Comparison of ENCODE assay signal across 15 mouse cellular contexts in the genomic region with DNA sequence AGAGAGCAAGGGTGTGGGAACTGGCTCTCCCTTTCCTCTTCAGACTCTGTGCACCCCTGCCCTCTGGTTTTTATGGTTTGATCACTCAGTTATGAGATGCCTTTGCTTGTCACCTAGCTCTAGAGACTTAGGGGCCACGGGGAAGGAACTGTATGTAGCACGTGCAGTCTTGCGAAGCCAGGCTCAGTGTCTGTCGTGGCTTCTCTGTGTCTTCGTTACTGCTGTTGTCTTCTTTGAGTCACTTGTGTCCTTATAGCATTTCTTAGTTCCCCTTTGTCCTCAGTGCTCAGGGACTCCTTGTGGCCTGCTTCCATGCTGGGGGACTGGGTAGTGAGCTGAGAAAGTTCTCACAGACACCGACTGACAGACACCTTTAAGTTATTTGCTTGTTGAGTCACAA.
DNase-seq lines count a peak whose midpoint lies in the region; ATAC-seq and TF ChIP-seq lines count a peak whose summit lies in the region.
"Had no signal": no experiment of that assay in that cellular context is flagged by ENCODE, and none has a peak within 500 bp of the region (broad histone marks: within the 10 kb centered on the region; RNA-seq: fewer than 3 reads in every experiment).

No protein-coding gene starts in this region.

- peak; percentile 25 to 31 for DNase-seq in spleen, adult 18-20 months
- no peak for DNase-seq in spleen, postnatal 4 days (ENCODE audit: low spot score in 2 of 2)
- DNase-seq in frontal cortex, postnatal 25 days (ENCODE audit: low spot score in 2 of 2) = no peak
- no peak for DNase-seq in right cerebral cortex, postnatal 14 days
- DNase-seq in adrenal gland, postnatal 4 days (ENCODE audit: low spot score in 2 of 2) = no peak
- DNase-seq: heart, adult 2 months had no signal

- H3K27me3 ChIP-seq in stomach, embryonic 16.5 days (ENCODE audit: control insufficient read depth, insufficient read depth, low read length) = no peaks in the 10 kb centered on the region
- H3K27me3 ChIP-seq: forebrain, embryonic 15.5 days; hindbrain, embryonic 13.5 days; kidney, embryonic 15.5 days; limb, embryonic 12.5 days; neural tube, embryonic 13.5 days had no signal

- H3K9me3 ChIP-seq in stomach, embryonic 16.5 days (replicated peaks; ENCODE audit: control insufficient read depth, low read length) = no peaks in the 10 kb centered on the region
- H3K9me3 ChIP-seq: forebrain, embryonic 15.5 days; hindbrain, embryonic 13.5 days; kidney, embryonic 15.5 days; limb, embryonic 12.5 days; neural tube, embryonic 13.5 days had no signal

- H3K4me2 ChIP-seq in stomach, embryonic 16.5 days (ENCODE audit: low read depth, low read length) = no peak overlapping the region
- H3K4me2 ChIP-seq: forebrain, embryonic 15.5 days; hindbrain, embryonic 13.5 days; kidney, embryonic 15.5 days; limb, embryonic 12.5 days; lung, embryonic 14.5 days; neural tube, embryonic 13.5 days had no signal

- H3K4me1 ChIP-seq in bone marrow, adult 2 months (ENCODE audit: control insufficient read depth, insufficient read depth, low read length) = peaks cover 27% of the 10 kb centered on the region
- H3K4me1 ChIP-seq in stomach, embryonic 16.5 days (ENCODE audit: control insufficient read depth, insufficient read depth, low read length) = peaks cover 52% of the 10 kb centered on the region

- peak; percentile 55 for ATAC-seq in megakaryocyte, adult 5-6 weeks (ENCODE audit: poor library complexity, severe bottlenecking)
- no peak for ATAC-seq in stomach, embryonic 16.5 days (ENCODE audit: insufficient read depth, low FRiP score)
- ATAC-seq: forebrain, embryonic 15.5 days had no signal

- no peak overlapping the region for H3K4me3 ChIP-seq in bone marrow, adult 2 months (replicated peaks; ENCODE audit: control insufficient read depth, low read depth, low read length)
- H3K4me3 ChIP-seq in stomach, embryonic 16.5 days (replicated peaks; ENCODE audit: low read length) = no peak overlapping the region
- H3K4me3 ChIP-seq: forebrain, embryonic 15.5 days; heart, adult 2 months; hindbrain, embryonic 13.5 days; kidney, embryonic 15.5 days; limb, embryonic 12.5 days; neural tube, embryonic 13.5 days had no signal

- TF ChIP-seq POLR2A in bone marrow, adult 2 months (IDR thresholded peaks at IDR 0.05; ENCODE audit: borderline replicate concordance, control insufficient read depth, low read depth, low read length) = no peak

- 4% methylated on average over 6 of the region's 6 CpGs for WGBS in bone marrow, adult 2 months
- 56% methylated on average over 6 of the region's 6 CpGs for WGBS in stomach, embryonic 16.5 days

- peak overlapping the region; percentile 52; the same call in 1 of the 2 replicates for H3K27ac ChIP-seq in bone marrow, adult 2 months (ENCODE audit: control insufficient read depth, insufficient read depth, low read depth, low read length, poor library complexity)
- peak overlapping the region; percentile 36; the same call in 1 of the 2 replicates for H3K27ac ChIP-seq in stomach, embryonic 16.5 days (ENCODE audit: low read length)
- H3K27ac ChIP-seq: forebrain, embryonic 15.5 days; heart, adult 2 months; hindbrain, embryonic 13.5 days; limb, embryonic 12.5 days; neural tube, embryonic 13.5 days had no signal

- TF ChIP-seq CTCF in bone marrow, adult 2 months (IDR thresholded peaks at IDR 0.05; ENCODE audit: control insufficient read depth, insufficient read depth, low read length) = no peak

- H3K9ac ChIP-seq in stomach, embryonic 16.5 days (ENCODE audit: low read length) = no peak overlapping the region
- H3K9ac ChIP-seq: forebrain, embryonic 15.5 days; hindbrain, embryonic 13.5 days; kidney, embryonic 15.5 days; limb, embryonic 12.5 days; lung, embryonic 14.5 days; neural tube, embryonic 13.5 days had no signal

- H3K36me3 ChIP-seq in stomach, embryonic 16.5 days (ENCODE audit: control insufficient read depth, insufficient read depth, low read length) = no peaks in the 10 kb centered on the region
- H3K36me3 ChIP-seq: forebrain, embryonic 15.5 days; hindbrain, embryonic 13.5 days; kidney, embryonic 15.5 days; limb, embryonic 12.5 days; neural tube, embryonic 13.5 days had no signal

Comparison
In these comparisons a context has a peak if more than half of its experiments do, and no peak if none do; other contexts are left out.
1. DNase-seq: peak in spleen, adult 18-20 months (2 of 2); none in spleen, postnatal 4 days (0 of 2), frontal cortex, postnatal 25 days (0 of 2), right cerebral cortex, postnatal 14 days (single experiment) and adrenal gland, postnatal 4 days (0 of 2).